Mouse (Mus musculus) macrophage (primary cell): ENCODE results near the gene Lgr4. TPM values are rescaled to one million over a fixed set of nuclear protein-coding genes. Genes with fewer than 3 reads are reported as not detected.

ENCODE experiments used
- H3K27ac ChIP-seq: fragments of 350-480 bp; formaldehyde crosslinking; 2 replicates; pipeline ENCODE4 v1.9.0; 2021
- H3K36me3 ChIP-seq: fragments of 350-480 bp; formaldehyde crosslinking; 2 replicates; pipeline ENCODE4 v1.9.0; 2021; ENCODE audit errors: inconsistent target
- H3K4me3 ChIP-seq: fragments of 350-480 bp; formaldehyde crosslinking; 2 replicates; pipeline ENCODE4 v1.9.0; 2021; ENCODE audit errors: inconsistent target
- H3K79me2 ChIP-seq: fragments of 350-480 bp; formaldehyde crosslinking; 2 replicates; pipeline ENCODE4 v1.9.0; 2021; ENCODE audit errors: inconsistent target
- WGBS: methylation state at CpG from one replicate; pipeline ENCODE4 v1.1.7; 2026; ENCODE audit warnings: inconsistent platforms; ENCODE audit not compliant: missing documents; 5-methylcytosine and 5-hydroxymethylcytosine counted together
- polyA plus RNA-seq: library from polyadenylated mRNA; stranded (reverse); fragments of 250-400 nt; gene quantifications from 3 replicates; pipeline ENCODE4 v1.2.4, GENCODE M21; 2018; ENCODE audit warnings: inconsistent platforms

Gene Lgr4
- polyA plus RNA-seq, 1 experiment from 2014 or later = 0.11 TPM

GRCm38 (mm10) chr2:109929256-109929655, 11.8 kb downstream of the Lgr4 start:
- 97% methylated on average over 3 of the region's 3 CpGs for WGBS

GRCm38 (mm10) chr2:109930366-109930765, 12.9 kb downstream of the Lgr4 start:
- 92% methylated on average over 5 of the region's 5 CpGs for WGBS
- H3K4me3 ChIP-seq = no peak overlapping the region
- H3K36me3 ChIP-seq = no peaks in the 10 kb centered on the region
- no peak overlapping the region for H3K27ac ChIP-seq
- no peaks in the 10 kb centered on the region for H3K79me2 ChIP-seq

More at GRCm38 (mm10) chr2:109929256-109929655, 11.8 kb downstream of the Lgr4 start:
- Histone ChIP-seq H3K4me3 (no peak overlapping the region), H3K79me2 (no peaks in the 10 kb centered on the region), H3K27ac (no peak overlapping the region), H3K36me3 (no peaks in the 10 kb centered on the region)

DNA sequence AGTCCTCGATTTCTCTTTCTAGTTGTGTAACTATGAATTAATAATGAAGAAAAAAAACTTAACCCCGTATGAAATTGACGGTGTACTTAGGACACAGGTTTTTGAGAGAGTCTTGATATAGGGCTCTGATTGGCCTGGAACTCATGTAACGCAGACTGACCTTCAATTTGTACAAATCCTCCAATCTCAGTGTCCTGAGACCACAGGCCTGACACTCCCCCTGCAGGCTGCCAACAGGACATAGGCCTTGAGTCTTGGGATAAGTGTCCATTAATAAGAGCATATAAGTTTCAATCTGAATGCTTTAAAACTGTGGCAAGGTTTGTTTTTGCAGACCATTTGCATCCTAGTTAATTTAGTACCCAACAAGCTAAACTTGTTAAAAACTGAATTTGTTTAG, 13.3 kb downstream of the Lgr4 start:
- H3K79me2 ChIP-seq = no peaks in the 10 kb centered on the region
- no peak overlapping the region for H3K4me3 ChIP-seq
- no peak overlapping the region for H3K27ac ChIP-seq
- no peaks in the 10 kb centered on the region for H3K36me3 ChIP-seq
- WGBS = 100% methylated on average over 4 of the region's 4 CpGs

DNA sequence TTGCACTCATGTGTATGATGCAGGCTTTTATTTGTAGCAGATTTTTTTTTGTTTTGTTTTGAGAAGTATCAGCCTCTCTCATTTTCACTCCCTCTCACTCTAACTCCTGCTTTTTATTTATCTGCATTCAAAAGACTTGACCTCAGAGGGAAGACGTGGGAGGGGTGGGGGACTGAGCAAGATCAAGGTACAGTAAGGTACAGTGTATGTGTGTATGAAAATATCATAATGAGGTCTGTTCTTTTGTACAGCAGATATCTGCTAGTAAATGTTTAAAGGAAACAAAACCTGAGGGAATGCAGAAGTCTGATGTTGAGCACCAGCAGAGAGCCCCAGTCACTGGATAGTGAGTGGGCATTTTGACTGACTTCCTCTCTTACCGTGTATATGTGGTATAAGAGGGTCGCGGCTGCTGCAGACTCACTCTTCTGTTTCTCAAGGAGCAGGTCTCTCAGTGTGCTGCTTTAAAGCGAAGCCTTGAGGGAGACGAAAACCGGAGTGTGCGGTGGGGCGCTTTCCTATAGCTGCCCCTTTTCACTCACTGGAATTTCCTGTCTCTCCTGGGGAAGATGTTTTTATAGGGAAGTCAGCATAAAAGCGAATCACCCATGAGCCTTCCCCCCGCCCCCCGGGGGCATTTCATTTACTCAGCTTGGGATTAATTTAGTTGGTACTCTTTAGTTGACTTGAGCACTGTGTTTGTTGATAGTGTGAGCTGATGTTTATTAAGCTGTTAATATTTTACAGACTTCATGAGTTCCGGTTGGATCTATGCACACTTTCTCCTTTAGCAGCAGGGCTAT, 14.7 kb downstream of the Lgr4 start:
- H3K36me3 ChIP-seq = no peaks in the 10 kb centered on the region
- WGBS = 10% methylated on average over 13 of the region's 13 CpGs
- H3K79me2 ChIP-seq = no peaks in the 10 kb centered on the region
- no peak overlapping the region for H3K27ac ChIP-seq
- no peak overlapping the region for H3K4me3 ChIP-seq

DNA sequence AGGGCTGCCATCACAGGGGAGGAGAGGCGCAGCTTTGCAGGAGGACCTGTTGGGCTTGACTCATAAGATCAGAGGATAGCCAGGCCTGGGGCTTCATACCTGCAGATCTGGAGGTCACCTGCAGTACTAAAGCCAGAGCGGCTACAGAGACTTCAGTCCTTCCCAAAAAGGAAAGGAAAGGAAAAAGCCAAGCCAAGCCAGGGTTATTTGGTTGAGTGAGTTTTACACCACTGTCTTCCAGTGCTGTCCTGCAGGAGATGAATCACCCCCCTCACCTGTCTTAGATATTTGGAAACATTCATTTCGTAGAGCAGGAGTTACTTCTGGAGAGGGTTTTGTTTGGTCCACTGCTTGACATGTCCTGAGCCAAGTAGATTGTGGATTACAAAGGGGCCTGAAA, 15.7 kb downstream of the Lgr4 start:
- 90% methylated on average over 3 of the region's 3 CpGs for WGBS
- no peak overlapping the region for H3K27ac ChIP-seq

GRCm38 (mm10) chr2:109934086-109934485, 16.6 kb downstream of the Lgr4 start:
- H3K36me3 ChIP-seq = no peaks in the 10 kb centered on the region
- H3K79me2 ChIP-seq = no peaks in the 10 kb centered on the region
- H3K27ac ChIP-seq = no peak overlapping the region
- 90% methylated on average over 4 of the region's 4 CpGs for WGBS
- no peak overlapping the region for H3K4me3 ChIP-seq

More for the DNA sequence above, 15.7 kb downstream of the Lgr4 start:
- Histone ChIP-seq H3K79me2 (no peaks in the 10 kb centered on the region), H3K4me3 (no peak overlapping the region), H3K36me3 (no peaks in the 10 kb centered on the region)

DNA sequence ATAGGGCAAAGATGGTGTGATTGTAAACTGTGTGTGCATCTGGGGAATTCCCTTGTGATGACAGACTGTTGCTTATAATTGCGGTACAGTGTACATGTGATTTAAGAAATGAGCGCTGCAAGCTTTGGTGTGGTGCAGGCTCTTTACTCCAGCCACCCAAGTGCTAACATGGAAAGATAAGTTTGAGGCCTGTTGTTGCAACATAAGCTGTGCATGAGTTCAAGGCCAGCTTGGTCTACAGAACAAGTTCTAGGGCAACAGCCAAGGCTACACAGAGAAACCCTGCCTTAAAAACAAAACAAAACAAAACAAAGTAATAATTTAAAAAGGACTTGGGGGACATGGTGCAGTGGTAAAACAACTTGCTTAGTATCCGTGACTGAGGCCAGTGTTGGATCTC, 17.7 kb downstream of the Lgr4 start:
- WGBS = 97% methylated on average over 3 of the region's 3 CpGs
- no peak overlapping the region for H3K27ac ChIP-seq
- no peaks in the 10 kb centered on the region for H3K36me3 ChIP-seq
- H3K79me2 ChIP-seq = no peaks in the 10 kb centered on the region
- no peak overlapping the region for H3K4me3 ChIP-seq

GRCm38 (mm10) chr2:109935754-109936409, 18.4 kb downstream of the Lgr4 start:
- Histone ChIP-seq H3K27ac (no peak overlapping the region), H3K36me3 (no peaks in the 10 kb centered on the region), H3K4me3 (no peak overlapping the region), H3K79me2 (no peaks in the 10 kb centered on the region)
- 75% methylated on average over 11 of the region's 11 CpGs for WGBS

DNA sequence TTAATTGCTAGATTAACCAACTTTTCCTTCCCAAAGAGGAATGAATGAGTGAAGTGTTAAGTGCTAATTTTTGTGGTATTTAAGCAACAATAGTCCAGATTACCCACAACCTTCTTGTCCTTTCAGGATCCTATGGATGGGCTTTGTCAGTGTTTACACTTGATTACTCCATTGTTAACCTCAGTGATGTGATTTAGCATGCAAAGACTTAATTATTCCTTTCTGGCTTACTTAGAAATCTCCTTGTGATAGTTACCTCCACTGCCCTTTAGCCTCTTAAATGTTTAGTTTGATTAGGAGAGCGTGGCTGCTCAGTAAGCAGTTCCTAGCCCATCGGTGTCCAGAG, 18.9 kb downstream of the Lgr4 start:
- no peaks in the 10 kb centered on the region for H3K79me2 ChIP-seq
- 86% methylated on average over 2 of the region's 2 CpGs for WGBS
- no peak overlapping the region for H3K27ac ChIP-seq
- no peak overlapping the region for H3K4me3 ChIP-seq
- H3K36me3 ChIP-seq = no peaks in the 10 kb centered on the region

GRCm38 (mm10) chr2:109941973-109942444, 24.6 kb downstream of the Lgr4 start:
- H3K79me2 ChIP-seq = no peaks in the 10 kb centered on the region
- no peak overlapping the region for H3K4me3 ChIP-seq
- 89% methylated on average over 5 of the region's 5 CpGs for WGBS
- H3K27ac ChIP-seq = no peak overlapping the region
- H3K36me3 ChIP-seq = no peaks in the 10 kb centered on the region

DNA sequence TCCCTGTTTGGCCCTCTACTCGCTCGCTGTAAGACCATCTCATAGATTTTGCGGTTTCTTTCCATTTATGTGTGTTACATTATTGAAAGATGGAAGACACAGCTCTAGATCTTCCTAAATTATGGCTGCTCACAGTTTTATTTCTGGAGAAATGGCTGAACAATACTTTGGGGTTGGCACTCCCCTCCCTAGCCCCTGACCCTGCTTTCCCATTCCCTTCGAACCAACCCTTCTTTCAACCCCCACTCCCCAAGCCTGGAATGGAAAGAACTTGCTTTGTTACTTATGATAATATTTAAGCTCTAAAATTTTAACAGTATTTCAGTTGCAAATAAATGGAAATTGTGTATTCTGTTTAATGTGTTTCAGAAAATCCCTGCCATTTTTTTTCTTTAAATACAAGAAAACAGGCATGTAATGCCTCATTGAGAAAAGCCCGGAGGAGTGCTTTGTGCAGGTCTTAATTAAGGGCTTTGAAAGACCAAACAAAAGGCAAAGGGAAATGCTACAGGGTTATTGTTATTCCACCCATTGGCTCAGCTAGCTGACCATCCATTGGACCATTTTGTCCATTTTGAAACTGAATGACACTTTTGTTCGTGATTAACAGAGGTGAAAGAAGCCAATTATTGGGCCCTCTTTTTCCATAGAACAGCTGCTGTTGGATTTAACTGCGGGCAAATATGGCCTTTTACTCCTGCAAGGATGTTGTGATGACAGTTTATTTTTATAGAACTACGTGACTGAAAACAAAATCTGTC, 25.5 kb downstream of the Lgr4 start:
- 94% methylated on average over 8 of the region's 8 CpGs for WGBS
- H3K4me3 ChIP-seq = no peak overlapping the region
- H3K79me2 ChIP-seq = no peaks in the 10 kb centered on the region
- H3K27ac ChIP-seq = no peak overlapping the region
- H3K36me3 ChIP-seq = no peaks in the 10 kb centered on the region

DNA sequence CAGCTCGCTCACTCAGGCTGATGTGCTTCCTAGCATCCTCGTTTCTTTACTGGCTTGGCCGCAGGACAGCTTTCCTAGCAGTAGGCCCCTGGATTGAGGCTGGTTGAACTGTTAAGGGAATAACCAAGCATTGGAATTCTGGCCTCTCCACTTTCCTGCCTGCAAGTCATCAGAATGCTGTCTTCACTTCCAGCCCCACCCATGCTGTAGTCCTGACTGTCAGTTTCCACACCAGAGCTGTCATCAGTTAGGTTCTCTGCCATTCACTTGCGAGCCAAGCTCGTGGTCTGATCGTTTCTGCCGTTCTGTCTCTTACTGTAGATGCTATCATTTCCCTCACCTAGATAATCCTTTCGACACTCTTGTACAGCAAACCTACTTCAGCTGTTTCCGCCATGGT, 27.5 kb downstream of the Lgr4 start:
- WGBS = 90% methylated on average over 9 of the region's 9 CpGs
- Histone ChIP-seq H3K4me3 (no peak overlapping the region), H3K79me2 (no peaks in the 10 kb centered on the region), H3K27ac (no peak overlapping the region), H3K36me3 (no peaks in the 10 kb centered on the region)

GRCm38 (mm10) chr2:109945532-109945931, 28.1 kb downstream of the Lgr4 start:
- no peaks in the 10 kb centered on the region for H3K79me2 ChIP-seq
- H3K4me3 ChIP-seq = no peak overlapping the region
- no peaks in the 10 kb centered on the region for H3K36me3 ChIP-seq
- H3K27ac ChIP-seq = no peak overlapping the region
- 88% methylated on average over 4 of the region's 4 CpGs for WGBS

DNA sequence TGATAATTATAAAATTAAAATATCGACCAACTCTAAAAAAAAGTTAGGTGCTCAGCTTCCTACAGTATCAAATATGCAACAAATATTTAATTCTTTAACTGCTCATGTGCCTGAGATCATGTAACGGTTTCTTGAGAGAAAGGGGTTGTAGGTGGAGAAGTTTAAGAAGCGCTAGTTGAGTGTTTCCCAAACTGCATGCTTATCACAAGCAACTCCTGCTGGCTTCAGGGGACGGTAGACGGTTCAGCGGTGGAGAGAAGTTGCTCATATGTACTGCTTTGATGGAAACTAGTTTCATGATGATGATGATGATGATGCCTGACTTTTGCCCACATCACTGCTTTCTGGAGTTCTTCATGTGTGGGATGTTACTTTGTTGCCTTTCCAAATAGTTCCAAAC, 29.0 kb downstream of the Lgr4 start:
- Histone ChIP-seq H3K27ac (no peak overlapping the region), H3K4me3 (no peak overlapping the region), H3K79me2 (no peaks in the 10 kb centered on the region), H3K36me3 (no peaks in the 10 kb centered on the region)
- WGBS = 95% methylated on average over 6 of the region's 6 CpGs

GRCm38 (mm10) chr2:109949519-109949918, 32.1 kb downstream of the Lgr4 start:
- H3K4me3 ChIP-seq = no peak overlapping the region
- no peaks in the 10 kb centered on the region for H3K36me3 ChIP-seq
- H3K79me2 ChIP-seq = no peaks in the 10 kb centered on the region
- no peak overlapping the region for H3K27ac ChIP-seq
